Mouse (Mus musculus): ENCODE data around the gene Zfp217.

- TF ChIP-seq GATA1 (IDR thresholded peaks at IDR 0.05; ENCODE audit: low read length) (no peak), TAL1 (IDR thresholded peaks at IDR 0.05; ENCODE audit: low read length) (no peak)
Observed at GRCm38 (mm10) chr2:170076941-170077490, 70.9 kb downstream of the Zfp217 start.

Measured in erythroblast, embryonic 14.5 days (primary cell).